Mouse (Mus musculus) kidney, postnatal 0 days (tissue): ENCODE results near the gene Prpf3. TPM values are rescaled to one million over a fixed set of nuclear protein-coding genes. Genes with fewer than 3 reads are reported as not detected.

Source experiments
- ATAC-seq: fragments of 200-750 bp; cut with Nextera tagmentation; replicated peaks from 2 replicates; pipeline ENCODE4 v1.8.0; 2017; ENCODE audit warnings: low read depth, moderate number of reproducible peaks, moderate TSS enrichment, moderate library complexity; ENCODE audit not compliant: low FRiP score
- DNase-seq: peaks from one replicate; pipeline ENCODE4 v3.0.0-alpha.2; 2016; ENCODE audit warnings: low spot score
- H3K27ac ChIP-seq: fragments of 300-500 bp; sonication (generic); 2 replicates; pipeline ENCODE4 v1.5.1; 2014; ENCODE audit warnings: mild to moderate bottlenecking
- H3K27me3 ChIP-seq: fragments of 300-500 bp; sonication (generic); 2 replicates; pipeline ENCODE4 v1.6.1; 2014; ENCODE audit warnings: low read length, mixed read lengths; ENCODE audit not compliant: insufficient read depth
- H3K36me3 ChIP-seq: fragments of 300-500 bp; sonication (generic); 2 replicates; pipeline ENCODE4 v1.6.1; 2014; ENCODE audit warnings: low read length, mixed read lengths; ENCODE audit not compliant: insufficient read depth
- H3K4me1 ChIP-seq: fragments of 300-500 bp; sonication (generic); replicated peaks from 2 replicates; pipeline ENCODE4 v1.6.1; 2014; ENCODE audit warnings: antibody characterized with exemption, low read length, mixed read lengths; ENCODE audit not compliant: insufficient read depth
- H3K4me2 ChIP-seq: fragments of 300-500 bp; sonication (generic); 2 replicates; pipeline ENCODE4 v1.6.1; 2014; ENCODE audit warnings: mild to moderate bottlenecking, low read length, moderate library complexity, mixed read lengths
- H3K4me3 ChIP-seq: fragments of 300-500 bp; sonication (generic); replicated peaks from 2 replicates; pipeline ENCODE4 v1.5.1; 2014; ENCODE audit warnings: low read depth, low read length
- H3K9ac ChIP-seq: fragments of 300-500 bp; sonication (generic); 2 replicates; pipeline ENCODE4 v1.6.1; 2014; ENCODE audit warnings: low read depth, low read length
- H3K9me3 ChIP-seq: fragments of 300-500 bp; sonication (generic); replicated peaks from 2 replicates; pipeline ENCODE4 v1.6.1; 2016; ENCODE audit warnings: low read length, inconsistent platforms, mixed read lengths
- CTCF ChIP-seq: IDR thresholded peaks from 2 replicates; pipeline ENCODE4 v1.5.1; 2016; ENCODE audit warnings: antibody characterized with exemption, low read depth, mild to moderate bottlenecking, moderate library complexity
- WGBS: fragments of 180-500 bp; shearing (Covaris S2); extraction: QIAGEN DNeasy Blood & Tissue Kit; methylation state at CpG from one replicate; pipeline ENCODE4 v1.1.7; 2014; 5-methylcytosine and 5-hydroxymethylcytosine counted together
- polyA plus RNA-seq: library from polyadenylated mRNA; unstranded; fragments of >200 nt; fragmentation: Nextera tagmentation; extraction: Ambion mirVana; gene quantifications from 2 replicates; pipeline ENCODE4 v1.2.1, GENCODE M21; 2015

Gene Prpf3
- polyA plus RNA-seq, 1 experiment from 2014 or later: 31.2 TPM

GRCm38 (mm10) chr3:95839250-95839649 lies 16.4 kb downstream of the Prpf3 start:
- H3K27me3 ChIP-seq: no peaks in the 10 kb centered on the region
- no peak overlapping the region for H3K27ac ChIP-seq
- no peaks in the 10 kb centered on the region for H3K9me3 ChIP-seq
- H3K4me3 ChIP-seq: no peak overlapping the region
- no peak for ATAC-seq
- no peak overlapping the region for H3K4me2 ChIP-seq
- no peaks in the 10 kb centered on the region for H3K4me1 ChIP-seq
- 91% methylated on average over 2 of the region's 2 CpGs for WGBS
- H3K36me3 ChIP-seq: peaks cover 50% of the 10 kb centered on the region
- no peak for DNase-seq
- TF ChIP-seq CTCF: no peak
- H3K9ac ChIP-seq: no peak overlapping the region

- Histone ChIP-seq H3K36me3 (peaks cover 28% of the 10 kb centered on the region), H3K4me2 (no peak overlapping the region), H3K9me3 (no peaks in the 10 kb centered on the region), H3K9ac (no peak overlapping the region), H3K4me1 (no peaks in the 10 kb centered on the region), H3K27me3 (no peaks in the 10 kb centered on the region), H3K4me3 (no peak overlapping the region), H3K27ac (no peak overlapping the region)
- ATAC-seq: no peak
- WGBS: 98% methylated on average over 4 of the region's 4 CpGs
- TF ChIP-seq CTCF: no peak
- DNase-seq: no peak
Observed at GRCm38 (mm10) chr3:95829053-95829452, 26.6 kb downstream of the Prpf3 start.

GRCm38 (mm10) chr3:95826275-95826674 lies 29.4 kb downstream of the Prpf3 start:
- Histone ChIP-seq H3K27ac (no peak overlapping the region), H3K36me3 (peaks cover 10% of the 10 kb centered on the region), H3K27me3 (no peaks in the 10 kb centered on the region), H3K9ac (no peak overlapping the region), H3K4me2 (no peak overlapping the region), H3K9me3 (no peaks in the 10 kb centered on the region), H3K4me3 (no peak overlapping the region), H3K4me1 (no peaks in the 10 kb centered on the region)
- no peak for TF ChIP-seq CTCF
- ATAC-seq: no peak
- WGBS: 60% methylated on average over 2 of the region's 2 CpGs
- DNase-seq: no peak

- Histone ChIP-seq H3K36me3 (no peaks in the 10 kb centered on the region), H3K4me2 (peak overlapping the region; percentile 57), H3K27ac (peak overlapping the region; percentile 100), H3K27me3 (no peaks in the 10 kb centered on the region), H3K4me3 (peak overlapping the region; percentile 43), H3K4me1 (0 out of 2 replicates have a peak, but pooled peaks cover 5% of the 10 kb centered on the region), H3K9me3 (no peaks in the 10 kb centered on the region), H3K9ac (peak overlapping the region; percentile 68)
- ATAC-seq (no peak), DNase-seq (no peak)
- 34% methylated on average over 10 of the region's 10 CpGs for WGBS
- TF ChIP-seq CTCF: 0 out of 2 replicates have a peak, but pooled peaks have one; percentile 31
Observed at GRCm38 (mm10) chr3:95820046-95821010, 35.4 kb downstream of the Prpf3 start.

GRCm38 (mm10) chr3:95819351-95819985 lies 36.2 kb downstream of the Prpf3 start:
- Histone ChIP-seq H3K4me1 (0 out of 2 replicates have a peak, but pooled peaks cover 5% of the 10 kb centered on the region), H3K9me3 (no peaks in the 10 kb centered on the region), H3K36me3 (no peaks in the 10 kb centered on the region), H3K27me3 (no peaks in the 10 kb centered on the region), H3K4me2 (peak overlapping the region; percentile 57), H3K4me3 (peak overlapping the region; percentile 83), H3K27ac (peak overlapping the region; percentile 100), H3K9ac (peak overlapping the region; percentile 98)
- WGBS: under 1% methylated on average over 49 of the region's 49 CpGs
- ATAC-seq (peak; percentile 94), DNase-seq (peak; percentile 100)
- TF ChIP-seq CTCF: no peak; the same call in 1 of the 2 replicates

GRCm38 (mm10) chr3:95818571-95819288 lies 37.0 kb downstream of the Prpf3 start, which contains the start of gene Rprd2:
Gene Rprd2 (minus strand): TSS chr3:95818863.
- 0 out of 2 replicates have a peak, but pooled peaks cover 5% of the 10 kb centered on the region for H3K4me1 ChIP-seq
- peak; percentile 88 for DNase-seq
- H3K27me3 ChIP-seq: no peaks in the 10 kb centered on the region
- H3K9ac ChIP-seq: peak within 1 kb of the TSS; percentile 98
- H3K4me3 ChIP-seq: peak within 1 kb of the TSS; percentile 83
- peak; percentile 55 for ATAC-seq
- peak within 1 kb of the TSS; percentile 100 for H3K27ac ChIP-seq
- peak within 1 kb of the TSS; percentile 68 for H3K4me2 ChIP-seq
- no peak for TF ChIP-seq CTCF
- under 1% methylated on average over 60 of the region's 60 CpGs for WGBS
- H3K36me3 ChIP-seq: no peaks in the 10 kb centered on the region
- no peaks in the 10 kb centered on the region for H3K9me3 ChIP-seq
